ENCODE assay signal across 8 mouse cellular contexts in genomic region chr19:28990194-28990589, GRCm38 (mm10). TPM values are rescaled to one million over a fixed set of nuclear protein-coding genes. Genes with fewer than 3 reads are reported as not detected.
A peak's percentile ranks its signal among the peaks of the same experiment; 100 is the strongest.
DNase-seq lines count a peak whose midpoint lies in the region; ATAC-seq lines count a peak whose summit lies in the region.

TSS of gene Cdc37l1 (plus strand) at chr19:28990352.

- ATAC-seq in hindbrain, embryonic 16.5 days: peak; percentile 96

- 0% methylated on average over 37 of the region's 37 CpGs for WGBS in hindbrain, embryonic 16.5 days
- under 1% methylated on average over 37 of the region's 37 CpGs for WGBS in macrophage (ENCODE audit: missing documents)

- peak within 1 kb of the TSS; percentile 88 for H3K27ac ChIP-seq in hindbrain, embryonic 16.5 days (ENCODE audit: low read depth, low read length)
- H3K27ac ChIP-seq in macrophage: peak within 1 kb of the TSS; percentile 52

- peak within 1 kb of the TSS; percentile 79 for H3K4me2 ChIP-seq in hindbrain, embryonic 16.5 days (ENCODE audit: low read length)

- no peaks in the 10 kb centered on the region for H3K9me3 ChIP-seq in hindbrain, embryonic 16.5 days (ENCODE audit: control insufficient read depth, low read length)

- peak; percentile 92 for DNase-seq in T-cell, adult 2 months (ENCODE audit: low spot score)
- peak; percentile 98 for DNase-seq in cerebellum, postnatal 36 days
- DNase-seq in gastrocnemius, adult 18-20 months (ENCODE audit: low spot score): peak; percentile 99
- DNase-seq in left cerebral cortex, adult 18-20 months (ENCODE audit: low spot score in 2 of 2): peak; percentile 98
- DNase-seq in right cerebral cortex, adult 18-20 months: peak; percentile 97
- peak; percentile 96 for DNase-seq in urinary bladder, postnatal 10 days (ENCODE audit: low spot score)

- peaks cover 3% of the 10 kb centered on the region; the same call in 1 of the 2 replicates for H3K36me3 ChIP-seq in hindbrain, embryonic 16.5 days (ENCODE audit: control insufficient read depth, insufficient read depth, low read length)
- H3K36me3 ChIP-seq in macrophage (ENCODE audit: inconsistent target): peaks cover 8% of the 10 kb centered on the region; the same call in 1 of the 2 replicates

- H3K9ac ChIP-seq in hindbrain, embryonic 16.5 days (ENCODE audit: low read depth, low read length): peak within 1 kb of the TSS; percentile 95

- peak within 1 kb of the TSS; percentile 86 for H3K4me3 ChIP-seq in hindbrain, embryonic 16.5 days (ENCODE audit: low read length)
- peak within 1 kb of the TSS; percentile 90 for H3K4me3 ChIP-seq in macrophage (ENCODE audit: inconsistent target)

- H3K79me2 ChIP-seq in macrophage (ENCODE audit: inconsistent target): peaks cover 47% of the 10 kb centered on the region

- peaks cover 12% of the 10 kb centered on the region for H3K4me1 ChIP-seq in hindbrain, embryonic 16.5 days (ENCODE audit: control insufficient read depth, insufficient read depth, low read depth, low read length)

- no peaks in the 10 kb centered on the region for H3K27me3 ChIP-seq in hindbrain, embryonic 16.5 days (replicated peaks; ENCODE audit: control insufficient read depth, insufficient read depth, low read length)

RNA-seq across cellular contexts. Expression of gene Cdc37l1, which starts in this region (rescaled TPM):
- 10 to 100 TPM; 42.2 to 43.5 TPM for total RNA-seq in gastrocnemius, adult 18-20 months (2021)
- 41.2 and 45.0 TPM in 2 replicates for polyA plus RNA-seq in hindbrain, embryonic 16.5 days (2015; fragmentation: Nextera tagmentation; extraction: Ambion mirVana)
- total RNA-seq in left cerebral cortex, adult 18-20 months (2021): 100 to 1,000 TPM in 1 of 2 experiments, 10 to 100 TPM in 1; 99.4 to 102 TPM
- total RNA-seq in macrophage (2018; cell fraction: chromatin; rRNA removed): 100 to 1,000 TPM in 16 of 26 experiments, 10 to 100 TPM in 10; 38.4 to 227 (median 120) TPM
- total RNA-seq in macrophage (2018; cell fraction: cytosol; rRNA removed): 10 to 100 TPM in 20 of 26 experiments, 1 to 10 TPM in 6; 7.0 to 22.9 (median 12.1) TPM
- total RNA-seq in macrophage (2018; cell fraction: nucleus; rRNA removed): 100 to 1,000 TPM in 13 of 26 experiments, 10 to 100 TPM in 13; 52.6 to 234 (median 99.3) TPM
- 15.5 to 19.2 TPM (median 18.1 TPM) in 3 replicates for polyA plus RNA-seq in macrophage (2018)

Comparison
In these comparisons a context has a peak if more than half of its experiments do, and no peak if none do; other contexts are left out.
1. Peak in every context shown above with its lines: DNase-seq, ATAC-seq, H3K4me3 ChIP-seq and H3K27ac ChIP-seq.